Mouse (Mus musculus) cerebellum, adult 2 months (tissue): ENCODE measurements around the gene Litaf. TPM values are rescaled to one million over a fixed set of nuclear protein-coding genes. Genes with fewer than 3 reads are reported as not detected.

Experiments used
- DNase-seq, 2 experiments: peaks; one replicate each; pipeline ENCODE4 v3.0.0; 2021
- H3K27ac ChIP-seq: fragments of 200-500 bp; 2 replicates; pipeline ENCODE4 v1.5.1; 2012; ENCODE audit warnings: low read length, control low read depth, inconsistent platforms; ENCODE audit not compliant: insufficient read depth
- H3K27me3 ChIP-seq: fragments of 200-500 bp; 2 replicates; pipeline ENCODE4 v1.6.1; 2012; ENCODE audit warnings: inconsistent platforms, mild to moderate bottlenecking, low read length, moderate library complexity; ENCODE audit not compliant: control insufficient read depth, insufficient read depth
- H3K4me1 ChIP-seq: fragments of 200-500 bp; 2 replicates; pipeline ENCODE4 v1.6.1; 2011; ENCODE audit warnings: low read length; ENCODE audit not compliant: control insufficient read depth, insufficient read depth
- H3K4me3 ChIP-seq: fragments of 200-500 bp; replicated peaks from 2 replicates; pipeline ENCODE3; 2011; ENCODE audit warnings: mild to moderate bottlenecking, low read depth, low read length, control low read depth; ENCODE audit not compliant: insufficient read depth
- CTCF ChIP-seq: fragments of 200-500 bp; IDR thresholded peaks from 2 replicates; pipeline ENCODE4 v1.5.1; 2011; ENCODE audit warnings: low read depth, mild to moderate bottlenecking, control low read depth, low read length, moderate library complexity, borderline replicate concordance; ENCODE audit not compliant: insufficient read depth
- POLR2A ChIP-seq: fragments of 200-500 bp; IDR thresholded peaks from 2 replicates; pipeline ENCODE4 v1.6.1; 2011; ENCODE audit warnings: low read length, control low read depth, borderline replicate concordance; ENCODE audit not compliant: insufficient read depth
- WGBS: fragments of 180-500 bp; shearing (Covaris S2); methylation state at CpG from one replicate; pipeline ENCODE4 v1.1.7; 2018; 5-methylcytosine and 5-hydroxymethylcytosine counted together
- polyA plus RNA-seq: library from polyadenylated mRNA; depleted of rRNA; stranded (reverse); fragments of >200 nt; gene quantifications from 2 replicates; pipeline ENCODE4 v1.2.3, GENCODE M21; 2012

Litaf gene
- polyA plus RNA-seq, 1 experiment = 82.3 TPM

DNA sequence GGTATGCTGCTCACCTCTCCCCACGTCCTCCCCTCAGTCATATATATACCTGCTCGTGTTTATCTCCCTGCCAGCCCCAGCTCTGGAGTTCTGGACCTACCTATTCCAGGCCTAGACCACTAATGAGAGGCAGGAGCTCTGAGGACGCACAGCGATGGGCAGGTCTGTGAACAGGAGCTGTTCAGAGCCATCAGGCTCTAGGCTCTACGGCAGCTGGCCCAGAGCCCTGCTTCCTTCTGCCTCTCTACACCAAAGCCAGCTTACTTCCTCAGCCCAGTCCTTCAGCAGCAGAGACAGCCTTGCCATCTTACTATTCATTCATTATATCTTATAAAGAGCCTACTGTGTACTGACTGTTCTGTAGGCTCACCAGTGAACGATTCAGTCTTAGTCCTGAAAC, 1.2 kb downstream of the Litaf start:
- Histone ChIP-seq H3K27me3 (no peaks in the 10 kb centered on the region), H3K4me1 (peaks cover 14% of the 10 kb centered on the region), H3K27ac (no peak overlapping the region), H3K4me3 (no peak overlapping the region)
- TF ChIP-seq POLR2A = no peak
- no peak for TF ChIP-seq CTCF
- no peak for DNase-seq
- WGBS = 60% methylated on average over 6 of the region's 6 CpGs

DNA sequence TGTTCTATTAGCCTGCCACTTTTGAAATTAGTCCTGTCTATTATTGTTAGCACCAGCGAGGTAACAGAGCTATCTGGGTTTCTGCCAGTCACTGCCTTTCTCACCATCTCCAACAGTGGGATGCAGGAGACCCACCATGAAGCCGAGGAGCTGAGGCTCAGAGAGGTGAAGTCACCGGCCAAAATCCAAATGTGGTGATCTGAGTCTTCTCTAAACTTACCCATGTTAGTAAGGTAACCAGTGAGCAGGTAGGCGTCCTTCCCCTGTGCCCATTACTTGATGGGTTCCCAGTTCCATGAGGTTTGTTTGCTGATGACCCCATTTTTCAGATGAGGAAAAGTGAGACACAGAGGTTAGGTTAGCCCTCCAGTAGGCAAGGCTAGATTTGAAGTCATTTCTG, 1.6 kb downstream of the Litaf start:
- Histone ChIP-seq H3K4me1 (peaks cover 10% of the 10 kb centered on the region), H3K4me3 (no peak overlapping the region), H3K27me3 (no peaks in the 10 kb centered on the region), H3K27ac (no peak overlapping the region)
- DNase-seq = no peak
- TF ChIP-seq POLR2A (no peak), CTCF (no peak)
- WGBS = 80% methylated on average over 4 of the region's 4 CpGs

DNA sequence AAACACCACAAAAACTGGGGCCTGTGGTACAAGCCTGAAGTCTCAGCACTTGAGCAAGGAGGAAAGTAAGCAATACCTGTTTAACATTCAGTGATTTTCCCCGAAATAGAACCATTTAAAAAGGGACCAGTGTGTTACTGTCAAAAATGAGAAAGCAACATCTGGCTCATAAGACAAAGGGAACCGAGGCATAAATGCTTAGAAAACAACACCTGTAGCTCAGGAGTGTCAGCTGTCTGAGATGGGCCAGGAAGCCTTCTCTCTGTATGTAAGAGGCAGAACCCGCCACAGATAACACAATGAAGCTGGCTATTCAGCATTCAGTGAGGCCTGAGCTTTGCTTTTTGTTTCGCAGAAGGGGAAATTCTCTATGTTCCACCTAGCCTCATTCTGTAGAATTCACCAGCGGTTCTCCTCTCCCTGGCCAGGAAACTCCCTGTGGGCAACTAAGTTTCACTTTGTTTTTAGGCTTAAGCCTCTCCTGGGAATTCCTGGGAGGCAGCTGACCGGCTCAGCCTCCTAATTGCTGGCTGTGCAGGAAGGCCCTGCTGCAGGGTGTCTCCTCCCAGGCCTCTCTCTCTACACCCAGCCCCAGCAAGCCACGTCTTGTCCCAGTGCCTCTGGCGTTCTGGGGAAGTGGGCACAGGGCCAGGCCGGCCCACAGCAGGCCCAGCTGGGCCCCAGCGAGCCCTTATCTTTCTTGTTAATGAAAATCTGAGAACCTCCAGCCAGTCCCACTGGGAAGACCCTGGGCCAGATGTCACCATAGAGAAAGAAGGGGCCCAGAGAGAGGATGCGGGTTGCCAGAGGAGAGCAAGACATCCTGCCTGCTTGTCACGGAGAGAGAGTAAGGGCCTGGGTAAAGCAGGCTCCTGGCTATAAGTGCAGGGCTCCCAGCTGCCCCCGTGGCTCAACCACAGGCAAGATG, 2.9 kb downstream of the Litaf start:
- H3K27me3 ChIP-seq = no peaks in the 10 kb centered on the region
- DNase-seq = peak in 1 of 2 experiments; percentile 41
- H3K27ac ChIP-seq = peak overlapping the region; percentile 11; the same call in 1 of the 2 replicates
- no peaks in the 10 kb centered on the region; the same call in none of the 2 replicates for H3K4me1 ChIP-seq
- no peak for TF ChIP-seq POLR2A
- TF ChIP-seq CTCF = no peak
- no peak overlapping the region for H3K4me3 ChIP-seq
- 42% methylated on average over 13 of the region's 13 CpGs for WGBS

DNA sequence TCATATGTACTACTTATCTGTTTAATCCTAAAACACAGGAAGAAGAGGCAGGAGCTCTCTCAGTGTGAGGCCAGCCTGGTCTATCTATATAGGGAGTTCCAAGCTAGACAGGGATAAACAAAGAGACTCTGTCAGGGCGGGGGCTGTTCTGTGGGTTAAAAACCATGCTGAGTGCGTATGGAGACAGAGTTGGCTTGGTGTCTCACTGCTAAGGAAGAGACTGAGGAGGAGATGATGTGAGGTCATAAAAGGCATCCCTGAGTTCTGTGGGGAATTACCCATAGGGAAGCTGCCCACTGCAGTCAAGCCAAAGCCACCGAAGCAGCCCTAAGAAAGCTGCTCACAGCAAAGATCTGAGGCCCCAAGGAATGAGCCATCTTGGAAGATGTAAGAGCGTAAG, 5.3 kb downstream of the Litaf start, which contains the start of gene Snn:
TSS of gene Snn (plus strand) at position 301 of the 400 bp plus-strand sequence.
- WGBS = 92% methylated on average over 4 of the region's 4 CpGs
- no peak for DNase-seq
- Histone ChIP-seq H3K4me3 (no peak within 1 kb of the TSS), H3K4me1 (no peaks in the 10 kb centered on the region), H3K27ac (no peak within 1 kb of the TSS), H3K27me3 (no peaks in the 10 kb centered on the region)
- TF ChIP-seq POLR2A (no peak), CTCF (no peak)

DNA sequence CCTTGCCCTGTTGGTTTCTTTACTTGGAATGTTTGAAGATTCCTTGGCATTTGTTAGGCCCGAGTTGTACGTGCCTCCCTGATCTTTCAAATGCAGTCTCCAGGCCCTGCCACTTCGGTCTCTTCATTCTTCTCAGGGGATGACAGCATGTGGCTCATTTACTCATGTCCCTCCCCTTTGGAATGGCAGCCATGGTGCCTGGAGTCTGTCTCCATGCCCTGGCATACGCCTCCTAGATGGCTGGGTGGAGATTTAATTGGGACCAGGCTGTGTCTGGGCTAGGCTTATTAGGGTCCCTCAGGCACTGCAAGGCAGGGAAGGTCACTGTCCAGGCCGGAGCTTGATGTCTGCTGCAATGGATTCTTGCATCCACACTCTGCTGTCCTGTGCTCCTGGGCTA, 10.0 kb downstream of the Litaf start:
- no peaks in the 10 kb centered on the region for H3K27me3 ChIP-seq
- H3K27ac ChIP-seq = no peak overlapping the region
- WGBS = 39% methylated on average over 5 of the region's 5 CpGs
- no peak for DNase-seq
- H3K4me1 ChIP-seq = no peaks in the 10 kb centered on the region
- H3K4me3 ChIP-seq = no peak overlapping the region
- TF ChIP-seq CTCF = no peak
- TF ChIP-seq POLR2A = no peak

DNA sequence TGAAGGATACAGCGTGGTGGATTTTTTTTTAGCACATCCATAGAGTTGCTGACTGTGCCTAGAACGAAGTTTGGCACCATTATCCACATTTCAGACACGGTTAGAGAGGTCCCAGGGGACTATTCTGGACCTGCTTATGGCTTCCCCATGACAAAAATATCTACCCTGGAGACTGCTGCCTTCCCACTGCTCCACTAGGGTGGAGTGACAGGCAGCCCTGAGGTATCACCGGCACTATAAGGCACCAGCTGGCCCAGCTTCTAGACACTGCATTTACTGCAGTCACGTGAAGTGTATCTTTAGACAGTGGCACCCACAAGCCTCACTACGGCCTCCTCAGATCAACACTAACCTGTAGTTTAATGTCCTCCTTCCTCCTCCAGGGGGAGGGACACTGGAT, 11.1 kb downstream of the Litaf start:
- no peak for DNase-seq
- no peak overlapping the region for H3K27ac ChIP-seq
- TF ChIP-seq CTCF (no peak), POLR2A (no peak)
- WGBS = 74% methylated on average over 6 of the region's 6 CpGs
- no peaks in the 10 kb centered on the region for H3K4me1 ChIP-seq
- no peak overlapping the region for H3K4me3 ChIP-seq
- no peaks in the 10 kb centered on the region for H3K27me3 ChIP-seq

DNA sequence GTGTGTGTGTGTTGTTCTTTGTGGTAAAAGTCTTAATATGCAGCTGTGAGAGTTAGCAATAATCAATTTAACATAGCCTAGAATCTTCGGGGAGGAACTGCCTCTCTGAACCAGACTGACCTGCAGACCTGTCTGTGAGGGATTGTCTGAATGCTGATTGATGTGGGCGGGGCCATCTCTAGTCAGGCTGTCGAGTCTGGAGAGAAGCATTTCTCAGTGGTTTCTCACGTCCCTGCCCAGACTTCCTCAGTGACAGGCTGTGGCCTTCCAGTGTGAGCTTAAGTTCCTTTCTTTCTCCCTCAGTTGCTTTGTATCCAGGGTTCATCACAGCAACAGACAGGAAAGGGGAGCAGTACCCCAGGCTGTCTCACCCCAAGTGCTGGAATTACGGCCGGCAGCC, 11.5 kb downstream of the Litaf start:
- Histone ChIP-seq H3K27ac (no peak overlapping the region), H3K4me1 (no peaks in the 10 kb centered on the region), H3K4me3 (no peak overlapping the region), H3K27me3 (no peaks in the 10 kb centered on the region)
- TF ChIP-seq CTCF = no peak
- no peak for TF ChIP-seq POLR2A
- 79% methylated on average over 6 of the region's 6 CpGs for WGBS
- DNase-seq = no peak

DNA sequence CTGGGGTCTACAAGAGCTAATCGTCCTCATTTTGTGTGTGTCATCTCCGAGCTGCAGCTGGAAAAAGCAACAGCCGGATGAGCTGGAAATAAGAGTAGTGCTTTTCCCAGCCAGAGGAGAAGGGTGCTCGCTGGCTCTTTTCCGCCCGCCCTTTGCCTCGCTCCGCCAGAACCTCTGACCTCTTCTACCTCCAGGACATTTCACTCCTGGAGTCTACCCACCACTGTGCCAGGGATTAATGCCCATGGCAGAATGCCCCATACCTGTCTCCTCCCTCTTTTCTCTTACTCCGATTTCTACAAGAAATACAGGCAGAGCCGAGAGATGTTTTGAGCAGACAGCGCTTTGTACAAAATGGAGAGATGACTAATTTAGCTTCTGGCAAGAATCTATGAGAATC, 14.8 kb downstream of the Litaf start:
- TF ChIP-seq CTCF (no peak), POLR2A (no peak)
- DNase-seq = no peak
- Histone ChIP-seq H3K27ac (no peak overlapping the region), H3K4me1 (no peaks in the 10 kb centered on the region), H3K4me3 (no peak overlapping the region), H3K27me3 (no peaks in the 10 kb centered on the region)
- 87% methylated on average over 11 of the region's 11 CpGs for WGBS
